In the genomic region with DNA sequence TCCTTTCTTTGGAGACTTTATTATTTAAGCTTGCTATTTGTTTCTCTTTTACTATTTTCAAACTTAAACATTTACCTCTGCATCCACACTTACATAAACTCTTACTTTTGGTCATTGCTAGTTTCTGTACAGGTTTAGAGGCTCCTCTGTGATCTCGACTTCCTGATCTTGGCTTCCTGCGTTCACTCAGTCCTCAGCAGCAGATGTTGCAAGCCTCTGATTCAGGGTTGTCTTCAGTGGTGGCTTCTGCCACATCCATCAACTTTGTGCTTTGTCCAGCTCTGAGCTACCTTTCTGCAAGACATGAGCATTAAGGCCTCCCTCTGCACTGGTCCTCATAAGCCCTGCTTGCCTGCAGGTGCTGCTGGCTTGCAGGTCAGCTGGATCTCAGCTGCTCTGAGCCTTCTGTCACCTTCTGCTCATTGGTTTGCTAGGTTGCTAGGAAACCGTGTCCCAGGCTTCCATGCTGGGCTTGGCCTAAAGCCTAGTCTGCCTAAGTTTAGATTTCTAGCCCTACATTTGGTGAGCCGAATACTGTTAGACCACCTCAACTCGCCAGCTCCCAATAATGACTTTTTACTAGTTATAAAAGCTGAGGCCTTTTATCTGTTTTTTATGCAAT, we compare ENCODE assay signal across 10 mouse cellular contexts. TPM values are rescaled to one million over a fixed set of nuclear protein-coding genes. Genes with fewer than 3 reads are reported as not detected.
DNase-seq lines count a peak whose midpoint lies in the region; ATAC-seq and TF ChIP-seq lines count a peak whose summit lies in the region.
"Had no signal": no experiment of that assay in that cellular context is flagged by ENCODE, and none has a peak within 500 bp of the region (broad histone marks: within the 10 kb centered on the region; RNA-seq: fewer than 3 reads in every experiment).

No protein-coding gene starts in this region.

- intact Hi-C loops in left cerebral cortex, postnatal 25 days (cut with DNase I) = loop anchor here (5.0 to 10.0 kb wide), 2 partner anchors 119 to 332 kb away; no protein-coding TSS in a partner anchor

- no peaks in the 10 kb centered on the region for H3K27me3 ChIP-seq in hindbrain, postnatal 0 days (ENCODE audit: insufficient read depth, low read length)
- no peaks in the 10 kb centered on the region for H3K27me3 ChIP-seq in hindbrain, embryonic 12.5 days
- H3K27me3 ChIP-seq: neural tube, embryonic 13.5 days had no signal

- no peak overlapping the region for H3K27ac ChIP-seq in hindbrain, postnatal 0 days
- H3K27ac ChIP-seq in hindbrain, embryonic 12.5 days = no peak overlapping the region
- H3K27ac ChIP-seq: neural tube, embryonic 13.5 days had no signal

- H3K36me3 ChIP-seq in hindbrain, postnatal 0 days (ENCODE audit: insufficient read depth, low read length) = no peaks in the 10 kb centered on the region
- H3K36me3 ChIP-seq in hindbrain, embryonic 12.5 days = no peaks in the 10 kb centered on the region
- H3K36me3 ChIP-seq: G1E; neural tube, embryonic 13.5 days had no signal

- peak; percentile 78 for ATAC-seq in hindbrain, postnatal 0 days
- ATAC-seq in hindbrain, embryonic 12.5 days (ENCODE audit: low FRiP score) = no peak
- no peak for ATAC-seq in erythroblast, adult 5-6 weeks (replicated peaks; ENCODE audit: low FRiP score, poor library complexity, severe bottlenecking)

- no peak overlapping the region for H3K9ac ChIP-seq in hindbrain, postnatal 0 days (replicated peaks; ENCODE audit: low read length)
- H3K9ac ChIP-seq in hindbrain, embryonic 12.5 days = no peak overlapping the region
- H3K9ac ChIP-seq: neural tube, embryonic 13.5 days had no signal

- no peak for TF ChIP-seq POLR2A in lung, adult 2 months (IDR thresholded peaks at IDR 0.05; ENCODE audit: borderline replicate concordance, extremely low read depth, low read depth, low read length)

- no peaks in the 10 kb centered on the region for H3K9me3 ChIP-seq in hindbrain, postnatal 0 days (ENCODE audit: low read length)
- no peaks in the 10 kb centered on the region for H3K9me3 ChIP-seq in hindbrain, embryonic 12.5 days (replicated peaks)
- H3K9me3 ChIP-seq: neural tube, embryonic 13.5 days had no signal

- no peak for TF ChIP-seq CTCF in hindbrain, postnatal 0 days (IDR thresholded peaks at IDR 0.05; ENCODE audit: low read depth)
- no peak for TF ChIP-seq CTCF in lung, adult 2 months (IDR thresholded peaks at IDR 0.05; ENCODE audit: insufficient read depth, low read length)

- no peak overlapping the region for H3K4me2 ChIP-seq in hindbrain, postnatal 0 days (ENCODE audit: low read depth, low read length)
- no peak overlapping the region for H3K4me2 ChIP-seq in hindbrain, embryonic 12.5 days (replicated peaks)
- H3K4me2 ChIP-seq: neural tube, embryonic 13.5 days had no signal

- no peak overlapping the region for H3K4me3 ChIP-seq in hindbrain, postnatal 0 days (ENCODE audit: low read length)
- no peak overlapping the region for H3K4me3 ChIP-seq in hindbrain, embryonic 12.5 days
- H3K4me3 ChIP-seq in lung, adult 2 months (replicated peaks; ENCODE audit: extremely low read depth, low read depth, low read length) = no peak overlapping the region
- H3K4me3 ChIP-seq: neural tube, embryonic 13.5 days had no signal

- no peaks in the 10 kb centered on the region for H3K4me1 ChIP-seq in hindbrain, postnatal 0 days (ENCODE audit: insufficient read depth, low read length)
- no peaks in the 10 kb centered on the region for H3K4me1 ChIP-seq in hindbrain, embryonic 12.5 days
- H3K4me1 ChIP-seq in lung, adult 2 months (ENCODE audit: control insufficient read depth, insufficient read depth, low read length) = no peaks in the 10 kb centered on the region

- 45% methylated on average over 5 of the region's 5 CpGs for WGBS in hindbrain, postnatal 0 days
- 72% methylated on average over 5 of the region's 5 CpGs for WGBS in hindbrain, embryonic 12.5 days
- WGBS in lung, adult 2 months = 63% methylated on average over 5 of the region's 5 CpGs

- peak; percentile 75 for DNase-seq in hindbrain, postnatal 0 days (ENCODE audit: low spot score)
- DNase-seq in frontal cortex, postnatal 36 days (ENCODE audit: low spot score in 2 of 2) = peak; percentile 31 to 62
- DNase-seq in left cerebral cortex, postnatal 25 days (ENCODE audit: low spot score in 2 of 2) = peak; percentile 25 to 81
- DNase-seq in thymus, postnatal 36 days = peak; percentile 23 to 36
- no peak for DNase-seq in ovary, postnatal 14 days (ENCODE audit: low spot score)
- no peak for DNase-seq in lung, adult 2 months

RNA-seq across cellular contexts. Expression of gene Cd48, which starts 8.8 kb away (rescaled TPM):
- total RNA-seq in hindbrain, postnatal 0 days (2014; rRNA removed) = 0.54 and 2.1 TPM in 2 replicates
- polyA plus RNA-seq in hindbrain, postnatal 0 days (2015; fragmentation: Nextera tagmentation; extraction: Ambion mirVana) = 0.95 and 1.5 TPM in 2 replicates
- polyA plus RNA-seq in hindbrain, embryonic 12.5 days (2016; fragmentation: Nextera tagmentation; extraction: Ambion mirVana) = 0.48 and 0.52 TPM in 2 replicates
- 1 to 10 TPM in 1 of 2 experiments, under 1 TPM in 1; 0.27 to 1.0 TPM for total RNA-seq in left cerebral cortex, postnatal 25 days (2021)
- total RNA-seq in erythroblast, adult 5-6 weeks (2015; ENCODE audit: low replicate concordance) = 52.2 and 60.3 TPM in 2 replicates
- 24.8 and 27.7 TPM in 2 replicates for total RNA-seq in erythroblast, adult 5-6 weeks (2017; ENCODE audit: low replicate concordance)
- 9.2 and 14.4 TPM in 2 replicates for polyA plus RNA-seq in lung, adult 2 months (2012; rRNA removed)
- total RNA-seq: G1E had no signal
- polyA plus RNA-seq: G1E had no signal

RNA-seq across cellular contexts. Expression of gene Slamf7, which starts 20.1 kb away (rescaled TPM):
- total RNA-seq in hindbrain, postnatal 0 days (2014; rRNA removed) = not detected in 2 replicates
- polyA plus RNA-seq in hindbrain, postnatal 0 days (2015; fragmentation: Nextera tagmentation; extraction: Ambion mirVana) = not detected in 2 replicates
- not detected in 2 replicates for polyA plus RNA-seq in hindbrain, embryonic 12.5 days (2016; fragmentation: Nextera tagmentation; extraction: Ambion mirVana)
- total RNA-seq in left cerebral cortex, postnatal 25 days (2021) = not detected
- 3.3 and 10.7 TPM in 2 replicates for total RNA-seq in erythroblast, adult 5-6 weeks (2015; ENCODE audit: low replicate concordance)
- total RNA-seq in erythroblast, adult 5-6 weeks (2017; ENCODE audit: low replicate concordance) = 1.4 TPM in 1 of 2 replicates, not detected in the other
- polyA plus RNA-seq in lung, adult 2 months (2012; rRNA removed) = 2.1 and 2.2 TPM in 2 replicates
- polyA plus RNA-seq: G1E; neural tube, embryonic 13.5 days had no signal

Comparison
In these comparisons a context has a peak if more than half of its experiments do, and no peak if none do; other contexts are left out.
1. DNase-seq: peak in hindbrain, postnatal 0 days (single experiment), frontal cortex, postnatal 36 days (2 of 2), left cerebral cortex, postnatal 25 days (2 of 2) and thymus, postnatal 36 days (2 of 2); none in ovary, postnatal 14 days (single experiment) and lung, adult 2 months (single experiment).